Mouse (Mus musculus): ENCODE measurements at regions not wholly inside any gene's neighbourhood (a gene's known extent, or its start where the extent isn't known, plus 50 kb on each side); places are given as distances from the start of the nearest gene placed in this dataset.

GRCm38 (mm10) chr8:49845575-49845974 is 1001.8 kb upstream of the Tenm3 start:
- Histone ChIP-seq H3K4me3 (ENCODE audit: insufficient read depth, poor library complexity, severe bottlenecking) (no peak overlapping the region), H3K79me3 (ENCODE audit: low read depth) (no peaks in the 10 kb centered on the region), H3K36me3 (ENCODE audit: control insufficient read depth, insufficient read depth) (no peaks in the 10 kb centered on the region), H3K27me3 (ENCODE audit: control insufficient read depth, insufficient read depth, insufficient read length) (no peaks in the 10 kb centered on the region), H3K79me2 (ENCODE audit: control insufficient read depth, insufficient read depth) (no peaks in the 10 kb centered on the region), H3ac (ENCODE audit: control insufficient read depth, insufficient read length, low read depth) (no peak overlapping the region)
- TF ChIP-seq MYOG (IDR thresholded peaks at IDR 0.05; ENCODE audit: control insufficient read depth, extremely low read depth, insufficient read length), result no peak
- no peak for TF ChIP-seq CTCF (IDR thresholded peaks at IDR 0.05; ENCODE audit: control insufficient read depth, insufficient read depth, insufficient read length)
- no peak for TF ChIP-seq MYOD1 (IDR thresholded peaks at IDR 0.05; ENCODE audit: control insufficient read depth, insufficient read length, low read depth)
- no peak for TF ChIP-seq MAX (IDR thresholded peaks at IDR 0.05)
- no peak for TF ChIP-seq USF1 (IDR thresholded peaks at IDR 0.05; ENCODE audit: low read depth)
- TF ChIP-seq CEBPB (IDR thresholded peaks at IDR 0.05; ENCODE audit: low read depth), result no peak
- TF ChIP-seq FOSL1 (IDR thresholded peaks at IDR 0.05; ENCODE audit: insufficient read depth, low read length, poor library complexity, severe bottlenecking), result no peak

GRCm38 (mm10) chr8:49831970-49832369 is 988.2 kb upstream of the Tenm3 start:
- TF ChIP-seq CEBPB (IDR thresholded peaks at IDR 0.05; ENCODE audit: low read depth) (no peak), FOSL1 (IDR thresholded peaks at IDR 0.05; ENCODE audit: insufficient read depth, low read length, poor library complexity, severe bottlenecking) (no peak), MAX (IDR thresholded peaks at IDR 0.05) (no peak), MYOG (IDR thresholded peaks at IDR 0.05; ENCODE audit: control insufficient read depth, extremely low read depth, insufficient read length) (no peak)

GRCm38 (mm10) chr8:49829345-49829744 is 985.6 kb upstream of the Tenm3 start:
- Histone ChIP-seq H3K27me3 (ENCODE audit: control insufficient read depth, insufficient read depth, insufficient read length) (no peaks in the 10 kb centered on the region), H3K36me3 (ENCODE audit: control insufficient read depth, insufficient read depth) (no peaks in the 10 kb centered on the region), H3ac (ENCODE audit: control insufficient read depth, insufficient read length, low read depth) (no peak overlapping the region), H3K79me2 (ENCODE audit: control insufficient read depth, insufficient read depth) (no peaks in the 10 kb centered on the region), H3K79me3 (ENCODE audit: low read depth) (no peaks in the 10 kb centered on the region), H3K4me3 (ENCODE audit: insufficient read depth, poor library complexity, severe bottlenecking) (no peak overlapping the region)
- TF ChIP-seq FOSL1 (IDR thresholded peaks at IDR 0.05; ENCODE audit: insufficient read depth, low read length, poor library complexity, severe bottlenecking) (no peak), MYOG (IDR thresholded peaks at IDR 0.05; ENCODE audit: control insufficient read depth, extremely low read depth, insufficient read length) (no peak), USF1 (IDR thresholded peaks at IDR 0.05; ENCODE audit: low read depth) (no peak), CEBPB (IDR thresholded peaks at IDR 0.05; ENCODE audit: low read depth) (no peak), MAX (IDR thresholded peaks at IDR 0.05) (no peak), MYOD1 (IDR thresholded peaks at IDR 0.05; ENCODE audit: control insufficient read depth, insufficient read length, low read depth) (no peak), CTCF (IDR thresholded peaks at IDR 0.05; ENCODE audit: control insufficient read depth, insufficient read depth, insufficient read length) (no peak)

More at GRCm38 (mm10) chr8:49831970-49832369, 988.2 kb upstream of the Tenm3 start:
- Histone ChIP-seq H3K79me2 (ENCODE audit: control insufficient read depth, insufficient read depth) (no peaks in the 10 kb centered on the region), H3K36me3 (ENCODE audit: control insufficient read depth, insufficient read depth) (no peaks in the 10 kb centered on the region), H3ac (ENCODE audit: control insufficient read depth, insufficient read length, low read depth) (no peak overlapping the region), H3K27me3 (ENCODE audit: control insufficient read depth, insufficient read depth, insufficient read length) (no peaks in the 10 kb centered on the region), H3K4me3 (ENCODE audit: insufficient read depth, poor library complexity, severe bottlenecking) (no peak overlapping the region), H3K79me3 (ENCODE audit: low read depth) (no peaks in the 10 kb centered on the region)

- Histone ChIP-seq H3ac (ENCODE audit: control insufficient read depth, insufficient read length, low read depth) (no peak overlapping the region), H3K79me2 (ENCODE audit: control insufficient read depth, insufficient read depth) (no peaks in the 10 kb centered on the region), H3K36me3 (ENCODE audit: control insufficient read depth, insufficient read depth) (no peaks in the 10 kb centered on the region), H3K79me3 (ENCODE audit: low read depth) (no peaks in the 10 kb centered on the region), H3K4me3 (ENCODE audit: insufficient read depth, poor library complexity, severe bottlenecking) (no peak overlapping the region), H3K27me3 (ENCODE audit: control insufficient read depth, insufficient read depth, insufficient read length) (no peaks in the 10 kb centered on the region)
- TF ChIP-seq CTCF (IDR thresholded peaks at IDR 0.05; ENCODE audit: control insufficient read depth, insufficient read depth, insufficient read length), result no peak
- TF ChIP-seq MYOD1 (IDR thresholded peaks at IDR 0.05; ENCODE audit: control insufficient read depth, insufficient read length, low read depth), result no peak
- no peak for TF ChIP-seq FOSL1 (IDR thresholded peaks at IDR 0.05; ENCODE audit: insufficient read depth, low read length, poor library complexity, severe bottlenecking)
- TF ChIP-seq MYOG (IDR thresholded peaks at IDR 0.05; ENCODE audit: control insufficient read depth, extremely low read depth, insufficient read length), result no peak
- no peak for TF ChIP-seq USF1 (IDR thresholded peaks at IDR 0.05; ENCODE audit: low read depth)
- TF ChIP-seq CEBPB (IDR thresholded peaks at IDR 0.05; ENCODE audit: low read depth), result no peak
- no peak for TF ChIP-seq MAX (IDR thresholded peaks at IDR 0.05)
Observed at GRCm38 (mm10) chr8:49826231-49826630, 982.5 kb upstream of the Tenm3 start.

GRCm38 (mm10) chr8:49825000-49825399 is 981.2 kb upstream of the Tenm3 start:
- no peak overlapping the region for H3K4me3 ChIP-seq (ENCODE audit: insufficient read depth, poor library complexity, severe bottlenecking)
- TF ChIP-seq CTCF (IDR thresholded peaks at IDR 0.05; ENCODE audit: control insufficient read depth, insufficient read depth, insufficient read length) (no peak), MAX (IDR thresholded peaks at IDR 0.05) (no peak), CEBPB (IDR thresholded peaks at IDR 0.05; ENCODE audit: low read depth) (no peak), MYOD1 (IDR thresholded peaks at IDR 0.05; ENCODE audit: control insufficient read depth, insufficient read length, low read depth) (no peak), MYOG (IDR thresholded peaks at IDR 0.05; ENCODE audit: control insufficient read depth, extremely low read depth, insufficient read length) (no peak), FOSL1 (IDR thresholded peaks at IDR 0.05; ENCODE audit: insufficient read depth, low read length, poor library complexity, severe bottlenecking) (no peak), USF1 (IDR thresholded peaks at IDR 0.05; ENCODE audit: low read depth) (no peak)
- H3K79me3 ChIP-seq (ENCODE audit: low read depth), result no peaks in the 10 kb centered on the region
- no peak overlapping the region for H3ac ChIP-seq (ENCODE audit: control insufficient read depth, insufficient read length, low read depth)
- H3K79me2 ChIP-seq (ENCODE audit: control insufficient read depth, insufficient read depth), result no peaks in the 10 kb centered on the region
- H3K27me3 ChIP-seq (ENCODE audit: control insufficient read depth, insufficient read depth, insufficient read length), result no peaks in the 10 kb centered on the region
- H3K36me3 ChIP-seq (ENCODE audit: control insufficient read depth, insufficient read depth), result no peaks in the 10 kb centered on the region

- no peak for TF ChIP-seq FOSL1 (IDR thresholded peaks at IDR 0.05; ENCODE audit: insufficient read depth, low read length, poor library complexity, severe bottlenecking)
- TF ChIP-seq MYOD1 (IDR thresholded peaks at IDR 0.05; ENCODE audit: control insufficient read depth, insufficient read length, low read depth), result no peak
- no peak for TF ChIP-seq MYOG (IDR thresholded peaks at IDR 0.05; ENCODE audit: control insufficient read depth, extremely low read depth, insufficient read length)
- TF ChIP-seq CEBPB (IDR thresholded peaks at IDR 0.05; ENCODE audit: low read depth), result no peak
- no peak overlapping the region for H3K4me3 ChIP-seq (ENCODE audit: insufficient read depth, poor library complexity, severe bottlenecking)
- no peaks in the 10 kb centered on the region for H3K79me2 ChIP-seq (ENCODE audit: control insufficient read depth, insufficient read depth)
- H3K36me3 ChIP-seq (ENCODE audit: control insufficient read depth, insufficient read depth), result no peaks in the 10 kb centered on the region
- no peaks in the 10 kb centered on the region for H3K27me3 ChIP-seq (ENCODE audit: control insufficient read depth, insufficient read depth, insufficient read length)
- H3K79me3 ChIP-seq (ENCODE audit: low read depth), result no peaks in the 10 kb centered on the region
- H3ac ChIP-seq (ENCODE audit: control insufficient read depth, insufficient read length, low read depth), result no peak overlapping the region
Observed at GRCm38 (mm10) chr8:49822791-49823190, 979.0 kb upstream of the Tenm3 start.
